Mouse (Mus musculus) left cerebral cortex, postnatal 14 days (tissue): Measurements from ENCODE around the gene Tspan13. TPM values are rescaled to one million over a fixed set of nuclear protein-coding genes. Genes with fewer than 3 reads are reported as not detected.

Experiments used
- DNase-seq, 2 experiments: peaks; one replicate each; pipeline ENCODE4 v3.0.0; 2021 to 2022; ENCODE audit warnings: low spot score in 2 of 2, mixed read lengths in 1 of 2
- intact Hi-C: fragments of 180-260 bp; cut with DNase I; formaldehyde crosslinking; loops from one replicate; pipeline ENCODE4 v1.15.1; 2025
- long read RNA-seq, 2 experiments: library from polyadenylated mRNA; stranded (forward); transcript quantifications; one replicate each; pipeline ENCODE4 v2.0.0; 2021
- total RNA-seq, 2 experiments: library from RNA; stranded (reverse); gene quantifications; 2 replicates each; pipeline ENCODE4 v1.2.3; 2021

The Tspan13 gene
- 100 to 1,000 TPM; 221 to 230 TPM for total RNA-seq
- long read RNA-seq, experiment 1, transcript Tspan13-201 (6 exons, 1,932 nt) = major isoform, 374 of 415 reads
- long read RNA-seq, experiment 1, partial matches to known transcripts = 35 of 415 reads
- long read RNA-seq, experiment 1, other reads (novel, unspliced or antisense) = 6 of 415 reads
- long read RNA-seq, experiment 2, transcript Tspan13-201 (6 exons, 1,932 nt) = major isoform, 316 of 359 reads
- long read RNA-seq, experiment 2, partial matches to known transcripts = 38 of 359 reads
- long read RNA-seq, experiment 2, other reads (novel, unspliced or antisense) = 5 of 359 reads

GRCm38 (mm10) chr12:36042348-36042778 is at the start of gene Tspan13:
Gene Tspan13 (minus strand): TSS chr12:36042500.
- intact Hi-C loops = loop anchor here (5.0 to 10.0 kb wide), 3 partner anchors 45 to 145 kb away; partner anchors contain the start of genes Ankmy2 and Bzw2
- DNase-seq = peak; percentile 90 to 91

GRCm38 (mm10) chr12:36091964-36092363 is 49.7 kb upstream of the Tspan13 start:
- intact Hi-C loops = no loop called here
- DNase-seq = no peak

- intact Hi-C loops = no loop called here
- no peak for DNase-seq
Measured at GRCm38 (mm10) chr12:36089221-36089620, 46.9 kb upstream of the Tspan13 start.

GRCm38 (mm10) chr12:36088804-36089203 is 46.5 kb upstream of the Tspan13 start:
- intact Hi-C loops = no loop called here
- no peak for DNase-seq

GRCm38 (mm10) chr12:36085380-36085779 is 43.1 kb upstream of the Tspan13 start:
- intact Hi-C loops = no loop called here
- DNase-seq = no peak

- intact Hi-C loops = no loop called here
- DNase-seq = no peak
Measured at GRCm38 (mm10) chr12:36078101-36078899, 36.0 kb upstream of the Tspan13 start.

GRCm38 (mm10) chr12:36072860-36073259 is 30.6 kb upstream of the Tspan13 start:
- intact Hi-C loops = no loop called here
- no peak for DNase-seq

GRCm38 (mm10) chr12:36070231-36070630 is 27.9 kb upstream of the Tspan13 start:
- intact Hi-C loops = no loop called here
- no peak for DNase-seq

- no peak for DNase-seq
- intact Hi-C loops = no loop called here
Measured at GRCm38 (mm10) chr12:36067538-36067937, 25.2 kb upstream of the Tspan13 start.

- intact Hi-C loops = no loop called here
- peak in 1 of 2 experiments; percentile 20 for DNase-seq
Measured at GRCm38 (mm10) chr12:36065911-36066310, 23.6 kb upstream of the Tspan13 start.

- intact Hi-C loops = no loop called here
- no peak for DNase-seq
Measured at GRCm38 (mm10) chr12:36057699-36058098, 15.4 kb upstream of the Tspan13 start.

GRCm38 (mm10) chr12:36050276-36050675 is 8.0 kb upstream of the Tspan13 start:
- no peak for DNase-seq
- intact Hi-C loops = no loop called here

GRCm38 (mm10) chr12:36047593-36047992 is 5.3 kb upstream of the Tspan13 start:
- no peak for DNase-seq
- intact Hi-C loops = loop anchor here (10.0 kb wide), 1 partner anchor 107 kb away; the partner anchor contains the start of genes Ankmy2 and Bzw2

- intact Hi-C loops = loop anchor here (10.0 kb wide), 1 partner anchor 109 kb away; the partner anchor contains the start of genes Ankmy2 and Bzw2
- DNase-seq = no peak
Measured at GRCm38 (mm10) chr12:36046196-36046595, 3.9 kb upstream of the Tspan13 start.

- no peak for DNase-seq
- intact Hi-C loops = loop anchor here (5.0 to 10.0 kb wide), 3 partner anchors 47 to 147 kb away; partner anchors contain the start of genes Ankmy2 and Bzw2
Measured at GRCm38 (mm10) chr12:36044691-36045090, 2.4 kb upstream of the Tspan13 start.

GRCm38 (mm10) chr12:36041703-36042347 is 475 bp downstream of the Tspan13 start:
- peak; percentile 38 to 50 for DNase-seq
- intact Hi-C loops = loop anchor here (2.0 to 10.0 kb wide), 4 partner anchors 45 to 145 kb away; partner anchors contain the start of genes Ankmy2 and Bzw2

GRCm38 (mm10) chr12:36041281-36041589 is 1.1 kb downstream of the Tspan13 start:
- DNase-seq = no peak
- intact Hi-C loops = loop anchor here (2.0 to 10.0 kb wide), 4 partner anchors 44 to 144 kb away; partner anchors contain the start of genes Ankmy2 and Bzw2

GRCm38 (mm10) chr12:36040571-36041280 is 1.6 kb downstream of the Tspan13 start:
- no peak for DNase-seq
- intact Hi-C loops = loop anchor here (2.0 to 10.0 kb wide), 4 partner anchors 43 to 143 kb away; partner anchors contain the start of genes Ankmy2 and Bzw2

- intact Hi-C loops = loop anchor here (2.0 to 10.0 kb wide), 4 partner anchors 42 to 142 kb away; partner anchors contain the start of genes Ankmy2 and Bzw2
- DNase-seq = no peak
Measured at GRCm38 (mm10) chr12:36039541-36040084, 2.7 kb downstream of the Tspan13 start.
